Mouse (Mus musculus) cerebellum, adult 9-11 months (tissue): ENCODE results near the gene Kdm1b.

Source experiments
- DNase-seq: peaks from one replicate; pipeline ENCODE4 v3.0.0; 2022

The Kdm1b gene

DNA sequence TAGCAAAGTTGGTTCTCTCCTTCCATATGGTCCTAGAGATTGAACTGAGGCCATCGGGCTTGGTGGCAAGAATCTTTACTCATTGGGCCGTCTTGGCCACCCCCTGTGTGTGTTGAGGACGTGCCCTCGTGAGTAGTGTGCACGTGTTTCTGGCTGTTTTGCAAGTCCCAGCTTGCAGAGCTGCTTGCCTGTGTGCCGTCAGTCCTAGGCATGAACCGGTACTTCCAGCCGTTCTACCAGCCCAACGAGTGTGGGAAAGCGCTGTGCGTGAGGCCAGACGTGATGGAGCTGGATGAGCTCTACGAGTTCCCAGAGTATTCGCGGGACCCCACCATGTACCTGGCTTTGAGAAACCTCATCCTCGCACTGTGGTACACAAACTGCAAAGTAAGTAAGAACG lies 19.5 kb downstream of the Kdm1b start:
- no peak for DNase-seq

DNA sequence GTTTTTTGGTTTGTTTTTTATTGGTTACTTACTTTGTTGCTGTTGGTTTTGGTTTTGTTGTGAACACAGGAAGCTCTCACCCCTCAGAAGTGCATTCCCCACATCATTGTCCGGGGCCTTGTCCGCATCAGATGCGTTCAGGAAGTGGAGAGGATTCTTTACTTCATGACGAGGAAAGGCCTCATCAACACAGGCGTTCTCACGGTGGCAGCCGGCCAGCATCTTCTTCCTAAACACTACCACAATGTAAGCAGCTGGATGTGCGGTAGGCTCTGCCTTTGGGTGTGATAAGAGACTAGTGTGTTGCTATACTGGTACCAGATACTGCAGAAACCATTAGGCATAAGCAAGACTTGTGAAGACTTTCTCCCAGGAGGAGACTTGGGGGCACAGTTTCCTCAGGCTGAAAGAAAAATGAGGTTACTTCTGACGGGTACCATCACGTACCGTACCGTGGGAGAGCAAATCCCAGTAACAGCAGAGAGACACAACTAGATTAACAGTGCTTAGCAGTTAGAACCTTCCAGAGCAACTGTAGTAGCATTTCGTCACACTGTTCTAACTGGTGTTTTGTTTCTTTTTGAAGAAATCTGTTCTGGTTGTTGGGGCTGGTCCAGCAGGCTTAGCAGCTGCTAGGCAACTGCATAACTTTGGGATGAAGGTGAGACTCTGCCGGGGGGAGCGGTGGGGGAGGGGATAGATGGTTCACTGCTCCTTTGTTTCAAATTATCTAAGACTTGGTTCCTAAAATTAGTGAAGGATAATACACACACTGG lies 20.9 kb downstream of the Kdm1b start:
- no peak for DNase-seq

DNA sequence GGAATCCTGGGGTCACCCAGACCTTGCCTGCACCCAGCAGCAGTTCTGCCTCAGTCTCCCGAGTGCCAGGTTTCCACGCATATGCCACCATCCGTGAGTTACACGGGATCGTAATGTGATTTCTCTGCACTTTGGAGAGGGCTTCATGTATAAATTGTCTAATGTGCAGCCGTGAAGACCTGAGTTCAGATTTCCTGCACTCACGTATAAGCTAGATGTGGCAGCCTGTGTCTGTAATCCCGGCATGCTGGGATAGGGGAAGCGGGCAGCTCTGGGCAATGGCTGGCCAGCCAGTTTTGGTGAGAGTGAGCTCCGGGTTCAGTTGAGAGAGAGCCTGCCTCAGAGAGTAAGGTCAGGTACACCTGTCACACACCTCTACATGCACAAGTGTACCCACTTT lies 23.2 kb downstream of the Kdm1b start:
- DNase-seq: no peak

DNA sequence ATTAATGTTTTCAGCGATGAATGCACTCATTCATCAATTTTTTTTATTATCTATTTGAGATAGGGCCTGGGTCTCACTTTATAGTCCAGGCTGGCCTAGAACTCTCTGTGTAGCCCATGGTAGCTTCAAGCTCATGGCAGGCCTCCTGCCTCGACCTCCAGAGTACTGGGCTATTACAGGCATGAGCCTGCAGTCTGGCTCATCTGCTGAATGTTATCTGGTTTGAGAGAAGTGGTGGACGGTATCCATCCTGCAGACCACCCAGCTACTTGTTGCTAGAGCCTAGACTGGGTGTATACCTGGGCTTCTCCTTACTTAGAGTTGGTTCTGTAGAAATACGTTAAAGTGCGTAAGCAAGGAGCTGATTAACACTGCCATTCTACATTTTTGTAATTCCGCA lies 23.7 kb downstream of the Kdm1b start:
- no peak for DNase-seq

DNA sequence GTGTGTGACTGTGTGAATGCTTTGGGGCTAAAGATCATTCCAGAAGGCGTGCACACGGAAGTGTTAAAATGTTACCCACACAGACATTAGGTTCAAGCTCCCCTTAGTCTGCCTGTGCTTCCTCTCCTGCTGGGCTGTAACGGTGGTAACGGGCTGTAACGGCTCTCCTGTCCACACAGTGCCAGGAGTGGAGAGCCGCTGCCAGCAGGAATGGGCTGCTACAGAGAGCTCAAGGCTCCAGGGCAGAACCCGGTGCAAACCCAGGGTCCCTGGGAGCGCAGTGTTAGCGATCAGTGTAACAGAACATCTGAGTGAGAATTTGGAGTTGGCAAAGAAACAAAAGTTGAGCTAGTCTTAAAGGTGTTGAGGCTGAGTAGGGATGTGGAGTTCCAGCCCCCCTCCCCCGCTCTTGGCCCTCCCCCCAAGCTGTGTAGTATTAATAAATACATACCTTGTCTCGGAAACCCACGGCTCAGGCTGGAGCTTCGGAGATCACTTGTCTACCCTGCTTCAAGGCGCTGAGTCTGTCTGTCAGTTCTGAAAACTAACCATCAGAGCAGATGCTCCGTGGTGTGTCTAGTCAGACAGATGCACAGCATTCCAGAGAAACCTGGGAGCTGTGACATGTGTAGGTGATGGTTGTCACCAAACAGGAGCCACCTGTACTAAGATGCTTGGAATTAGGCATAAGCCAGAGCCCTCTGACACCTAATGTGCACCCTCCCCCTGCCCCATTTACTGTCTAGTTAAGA lies 27.2 kb downstream of the Kdm1b start:
- no peak for DNase-seq

DNA sequence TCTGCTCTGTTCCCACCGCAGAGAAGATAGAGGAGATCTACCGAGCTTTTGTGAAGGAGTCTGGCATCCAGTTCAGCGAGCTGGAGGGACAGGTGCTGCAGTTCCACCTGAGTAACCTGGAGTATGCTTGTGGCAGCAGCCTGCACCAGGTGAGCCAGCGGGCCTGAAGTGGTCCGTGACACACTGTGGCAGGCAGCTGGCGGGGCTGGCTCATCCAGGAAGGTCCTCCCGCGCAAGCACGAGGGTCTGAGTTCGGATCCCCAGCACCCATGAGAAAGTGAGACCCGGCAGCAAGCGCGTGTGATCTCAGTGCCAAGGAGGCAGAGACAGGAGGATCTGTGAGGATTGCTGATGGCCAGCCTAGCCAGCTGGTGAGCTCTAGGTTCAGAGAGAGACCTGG lies 28.6 kb downstream of the Kdm1b start:
- no peak for DNase-seq

DNA sequence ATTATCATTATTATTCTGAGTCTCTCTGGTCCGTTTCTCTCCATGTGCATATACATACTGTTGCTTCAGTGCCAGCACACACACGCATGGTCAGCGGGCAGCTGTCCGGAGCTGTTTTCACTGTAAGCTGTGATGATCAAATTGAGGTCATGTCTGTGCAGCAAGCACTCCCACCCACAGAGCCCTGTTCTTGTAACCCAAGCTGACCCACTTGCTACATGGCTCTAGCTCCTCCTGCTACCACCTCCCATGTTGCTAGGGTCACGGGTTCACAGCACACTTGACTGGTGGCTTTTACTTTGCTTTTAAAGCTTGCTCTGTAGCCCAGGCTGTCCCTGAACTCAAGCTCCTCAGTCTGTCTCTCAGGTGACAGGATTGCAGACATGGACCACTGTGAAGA lies 29.2 kb downstream of the Kdm1b start:
- no peak for DNase-seq

DNA sequence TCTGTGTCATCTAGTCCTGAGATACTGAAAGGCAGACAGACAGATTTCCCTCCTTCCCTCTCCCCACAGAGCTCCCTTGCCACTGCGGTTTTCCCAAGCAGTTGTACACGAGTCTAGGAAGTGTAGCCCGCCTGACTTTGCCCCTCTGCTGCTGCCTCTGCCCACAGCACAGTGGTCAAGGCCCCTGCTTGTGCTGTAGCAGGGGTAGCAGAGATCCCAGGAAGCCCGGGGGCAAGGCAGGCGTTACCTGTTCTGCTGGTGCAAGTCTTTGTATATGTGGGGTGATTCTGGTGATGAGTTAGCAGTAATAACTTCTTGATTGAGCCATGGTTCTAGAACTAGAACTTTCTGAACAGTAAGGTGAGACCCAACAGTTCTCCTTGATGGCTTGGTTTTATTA lies 32.9 kb downstream of the Kdm1b start:
- DNase-seq: no peak

DNA sequence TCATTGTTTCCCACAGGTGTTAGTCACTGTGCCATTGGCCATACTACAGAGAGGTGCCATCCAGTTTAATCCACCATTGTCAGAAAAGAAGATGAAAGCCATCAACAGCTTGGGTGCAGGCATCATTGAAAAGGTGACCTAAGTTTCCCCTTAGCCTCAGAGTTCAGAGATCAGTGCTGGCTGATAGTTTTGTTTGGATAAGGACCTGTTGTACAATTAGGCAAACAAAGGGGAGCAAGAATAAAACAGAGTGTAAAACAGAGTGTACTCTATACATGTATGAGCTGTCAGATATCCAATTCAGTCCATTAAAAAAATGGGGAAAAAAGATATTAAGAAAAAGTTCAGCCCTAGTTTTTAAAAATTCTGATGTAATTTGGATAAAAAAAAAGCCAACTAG lies 34.1 kb downstream of the Kdm1b start:
- DNase-seq: no peak

DNA sequence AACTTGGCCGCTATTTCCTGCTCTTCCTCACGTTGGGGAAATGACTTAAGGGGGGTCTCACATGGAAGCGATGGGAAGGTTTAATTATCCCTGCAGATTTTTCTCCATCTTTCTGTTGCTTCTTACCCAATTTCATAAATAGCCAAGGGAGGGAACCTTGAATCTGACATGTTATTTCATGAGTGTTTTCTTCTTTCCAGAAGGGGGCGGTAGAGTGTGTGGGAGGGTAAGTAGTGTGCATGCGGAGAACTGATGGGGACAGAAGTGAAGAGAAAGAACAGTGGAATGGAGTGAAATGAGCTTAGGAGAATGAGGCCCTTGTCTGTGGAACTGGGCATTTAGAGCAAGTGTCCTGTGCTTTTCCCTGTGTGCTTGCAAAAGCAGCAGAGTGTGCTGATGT lies 35.5 kb downstream of the Kdm1b start:
- no peak for DNase-seq

DNA sequence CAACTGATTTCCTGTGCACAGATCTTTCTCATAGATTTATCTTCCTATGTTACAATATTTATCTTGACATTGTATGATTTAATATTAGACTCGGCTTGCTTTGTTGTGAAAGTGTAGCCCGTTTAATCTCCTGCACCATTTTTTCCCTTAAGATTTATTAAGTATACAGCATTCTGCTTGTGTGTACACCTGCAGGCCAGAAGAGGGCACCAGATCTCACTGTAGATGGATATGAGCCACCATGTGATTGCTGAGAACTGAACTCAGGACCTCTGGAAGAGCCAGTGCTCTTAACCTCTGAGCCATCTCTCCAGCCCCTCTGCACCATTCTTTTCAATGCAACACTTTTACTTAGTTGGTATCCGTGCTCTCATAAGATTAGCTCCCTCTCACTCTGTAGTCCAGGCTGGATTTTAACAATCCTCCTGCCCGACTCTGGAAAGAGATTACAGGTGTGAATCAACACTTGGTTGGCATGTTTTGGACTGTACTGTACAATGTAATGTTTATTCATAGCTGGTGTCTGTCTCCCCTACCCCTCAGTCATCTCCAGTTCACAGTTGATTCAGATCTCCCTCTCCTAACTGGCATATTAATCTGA lies 37.7 kb downstream of the Kdm1b start:
- DNase-seq: no peak

DNA sequence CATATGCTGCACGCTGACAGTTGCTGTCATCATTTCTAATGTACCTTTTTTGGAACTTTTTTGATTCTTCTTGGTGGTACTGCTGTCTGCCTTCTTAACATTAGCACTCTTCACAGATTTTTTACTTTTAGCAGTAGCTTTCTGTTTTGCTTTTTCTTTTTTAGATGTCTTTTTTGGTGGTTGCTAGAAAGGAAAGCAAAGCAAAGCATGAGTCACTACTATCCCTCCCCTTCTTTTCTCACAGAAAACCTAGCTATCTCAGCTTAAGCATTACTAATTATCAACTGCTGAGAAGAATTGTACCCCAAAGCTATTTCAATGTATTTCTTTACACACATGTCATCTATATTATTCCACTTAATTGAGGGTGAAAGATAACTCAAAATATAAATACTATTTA lies 45.1 kb downstream of the Kdm1b start:
- no peak for DNase-seq

DNA sequence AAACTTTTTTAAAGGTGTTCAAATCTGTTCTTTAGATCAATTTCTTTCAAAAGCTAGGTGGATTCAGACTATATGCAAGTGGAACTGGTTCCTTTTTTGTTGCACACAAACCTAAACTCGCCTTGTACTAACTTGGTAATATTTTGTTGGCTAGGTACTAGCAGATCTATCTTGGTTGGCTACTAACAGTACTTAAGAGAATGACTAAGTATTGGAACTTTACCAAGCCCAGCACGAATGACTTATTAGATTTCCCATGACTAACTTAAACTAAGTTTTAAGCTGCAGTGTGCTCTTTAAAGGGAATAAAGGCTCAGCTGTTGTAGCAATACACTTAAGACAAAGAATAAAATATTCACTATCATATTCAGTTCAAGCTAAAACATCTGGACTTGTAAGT lies 46.0 kb downstream of the Kdm1b start:
- DNase-seq: no peak

DNA sequence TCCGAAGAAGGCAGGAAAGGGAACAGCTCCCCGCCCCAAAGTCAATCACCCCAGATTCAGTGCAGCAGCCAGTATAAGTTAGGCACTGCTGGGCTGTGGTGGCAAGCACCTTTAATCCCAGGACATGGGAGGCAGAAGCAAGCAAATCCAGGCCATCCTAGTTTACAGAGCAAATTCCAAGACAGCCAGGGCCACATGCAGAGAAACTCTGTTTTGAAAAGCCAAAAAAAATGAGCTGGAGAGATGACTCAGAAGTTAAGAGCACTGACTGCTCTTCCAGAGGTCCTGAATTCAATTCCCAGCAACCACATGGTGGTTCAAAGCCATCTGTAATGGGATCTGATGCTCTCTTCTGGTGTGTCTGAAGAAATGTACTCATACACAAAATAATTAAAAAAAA lies 50.5 kb downstream of the Kdm1b start:
- DNase-seq: no peak

DNA sequence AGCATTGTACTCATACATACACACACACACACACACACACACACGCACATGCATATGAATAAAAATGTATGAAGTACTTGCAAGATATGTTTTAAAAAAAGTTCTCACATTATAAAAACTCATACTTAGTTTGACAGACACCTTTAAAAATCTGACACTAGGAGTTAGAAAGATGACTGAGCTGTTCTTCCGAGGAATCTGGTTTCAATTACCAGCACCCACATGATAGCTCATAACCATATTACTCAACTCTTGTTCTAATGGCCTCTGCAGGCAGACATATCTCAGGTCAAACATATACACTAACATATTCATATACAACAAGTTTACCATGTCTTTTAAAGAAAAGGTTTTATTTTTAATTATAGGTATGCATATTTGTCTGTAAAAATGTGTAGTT lies 53.3 kb downstream of the Kdm1b start:
- DNase-seq: no peak

DNA sequence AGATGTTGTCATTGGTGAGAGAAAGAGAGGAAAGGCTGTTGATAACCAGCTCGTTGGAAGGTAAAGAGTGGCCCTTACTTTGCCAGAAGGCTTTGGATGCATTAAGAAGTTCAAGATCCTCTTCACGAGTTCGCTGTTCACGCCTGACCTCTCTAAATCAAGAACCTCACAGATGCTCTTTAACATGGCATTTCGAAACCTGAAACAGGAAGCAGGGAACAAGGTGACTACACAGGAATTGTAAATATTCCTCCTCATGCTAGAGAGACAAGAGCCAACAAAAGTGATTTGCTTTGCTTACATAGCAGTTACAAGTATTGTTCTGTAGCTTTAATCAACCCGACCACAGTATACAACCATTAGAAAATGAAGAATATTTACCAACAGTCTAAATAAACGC lies 56.0 kb downstream of the Kdm1b start:
- no peak for DNase-seq

DNA sequence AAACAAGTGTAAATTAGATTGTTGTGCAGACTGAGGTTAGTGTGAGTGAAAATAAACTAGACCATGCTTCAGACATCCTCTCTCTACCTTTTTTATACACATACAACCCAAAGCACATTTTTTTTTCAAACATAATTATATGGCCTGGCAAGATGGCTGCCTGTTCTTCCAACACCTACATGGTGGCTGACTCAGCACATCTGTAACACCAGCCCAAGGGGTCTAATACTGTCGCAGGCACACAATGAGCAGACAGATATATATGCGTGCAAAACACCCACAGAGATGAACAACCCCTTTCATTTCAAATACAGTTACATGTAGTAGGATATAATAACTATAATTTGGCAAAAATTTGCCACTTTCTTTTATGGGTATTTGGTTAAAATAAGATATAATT lies 57.3 kb downstream of the Kdm1b start:
- DNase-seq: no peak

DNA sequence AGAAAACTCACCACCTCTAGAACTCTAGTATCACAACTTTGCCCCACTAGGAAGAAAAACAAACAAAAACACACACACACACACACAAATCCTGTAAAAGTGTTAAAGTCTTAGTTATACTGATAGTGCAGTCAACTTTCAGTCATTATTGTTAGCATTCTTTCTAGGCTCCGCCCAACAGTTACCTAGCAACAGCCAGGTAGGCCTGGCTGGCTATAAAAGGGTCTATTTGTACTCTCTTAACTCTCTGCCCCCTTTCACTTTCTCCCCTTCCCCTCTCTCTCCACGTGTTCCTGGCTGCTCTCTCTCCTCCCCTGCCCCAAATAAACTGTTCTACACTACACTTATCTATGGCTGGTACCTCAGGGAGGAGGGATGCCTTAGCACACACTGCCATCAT lies 60.8 kb downstream of the Kdm1b start:
- no peak for DNase-seq

DNA sequence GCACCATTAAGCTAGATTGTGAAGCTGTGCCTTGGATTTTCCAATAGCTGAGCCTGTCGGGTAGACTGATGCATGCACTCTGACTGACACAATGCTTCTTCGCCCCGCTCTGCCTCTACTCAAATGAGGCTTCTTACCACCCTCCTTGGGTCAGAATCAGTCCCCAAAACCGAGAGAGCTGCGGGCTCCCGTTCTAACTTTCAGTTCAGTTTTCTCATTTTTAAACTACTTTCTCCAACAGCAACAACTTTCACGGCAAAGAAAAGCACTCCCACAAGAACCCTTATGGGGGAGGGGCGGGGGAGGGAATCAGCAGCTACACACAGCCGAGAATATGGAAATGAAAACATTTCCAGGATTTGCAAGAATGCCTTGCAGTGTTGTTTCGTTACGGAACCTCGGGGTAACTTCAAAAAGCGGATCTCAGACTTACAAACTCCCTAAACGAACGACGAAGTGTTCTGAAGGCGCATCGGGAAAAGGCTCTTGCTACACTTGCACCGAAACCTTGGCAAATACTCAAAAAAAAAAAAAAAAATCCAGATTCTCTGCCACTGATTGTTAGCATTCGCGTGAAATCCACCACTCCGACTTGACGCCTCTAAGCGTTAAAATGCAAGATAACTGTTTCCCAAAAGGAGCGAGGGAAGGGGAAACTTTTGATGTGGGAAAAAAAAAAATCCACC lies 61.7 kb downstream of the Kdm1b start:
- peak; percentile 26 for DNase-seq

DNA sequence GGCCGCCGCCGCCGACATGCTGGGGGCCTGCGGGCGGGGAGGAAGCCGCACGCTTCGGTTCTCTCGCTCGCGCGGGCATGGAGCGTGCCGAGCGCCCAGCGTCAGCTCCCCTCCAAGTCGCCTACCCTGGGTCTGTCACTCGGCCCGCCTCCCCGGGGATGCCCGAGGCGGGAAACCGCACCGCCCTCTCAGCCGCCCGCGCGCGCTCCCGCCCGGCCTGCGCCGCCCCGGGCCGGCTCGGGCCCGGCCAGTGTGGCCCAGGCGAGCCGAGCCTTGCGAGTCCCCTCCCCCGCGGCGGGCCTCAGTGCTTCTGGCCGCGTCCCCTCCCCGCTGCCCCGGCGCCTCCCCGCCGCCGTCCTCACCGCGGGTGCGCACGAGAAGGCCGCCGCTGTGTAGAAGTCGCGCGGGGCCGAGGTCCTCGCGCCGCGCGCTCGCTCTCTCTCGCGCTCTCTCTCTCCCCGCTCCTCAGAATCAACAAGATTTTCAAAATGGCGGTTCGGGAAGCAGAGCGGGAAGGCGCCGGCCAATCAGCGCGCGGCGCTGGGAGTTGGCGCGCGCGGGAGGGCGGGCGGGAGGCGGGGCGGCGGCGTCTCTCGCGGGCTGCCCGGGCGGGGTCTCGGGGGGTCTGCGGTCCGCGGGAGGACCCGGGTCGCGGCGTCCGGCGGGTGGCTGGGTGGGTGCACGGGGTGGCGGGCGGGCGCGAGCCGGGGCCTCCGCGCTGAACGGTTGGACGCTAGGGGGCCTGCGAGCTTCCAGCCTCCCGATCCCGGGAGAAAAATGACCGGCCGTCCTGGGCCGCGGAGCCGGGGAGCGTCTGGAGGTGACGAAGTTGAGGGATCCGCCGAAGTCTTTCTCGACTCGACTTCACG lies 62.6 kb downstream of the Kdm1b start, which contains the start of gene Dek:
TSS of gene Dek (minus strand) at position 491 of the 869 bp plus-strand sequence.
- peak; percentile 84 for DNase-seq

DNA sequence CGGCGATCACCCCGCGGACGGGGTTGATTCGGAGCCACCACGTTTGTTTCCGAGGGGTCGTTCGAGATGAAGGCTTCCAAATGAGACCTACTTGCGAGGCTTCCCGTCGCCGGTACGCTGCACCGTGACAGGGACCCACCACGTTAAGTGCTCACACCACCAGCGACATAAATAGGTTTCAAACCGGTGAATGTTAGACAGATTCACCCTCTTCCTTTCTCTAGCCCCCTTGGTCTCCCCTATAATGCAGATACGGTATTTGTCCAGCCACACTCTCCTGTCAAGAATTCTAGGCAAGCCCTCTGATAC lies 63.2 kb downstream of the Kdm1b start:
- DNase-seq: no peak

DNA sequence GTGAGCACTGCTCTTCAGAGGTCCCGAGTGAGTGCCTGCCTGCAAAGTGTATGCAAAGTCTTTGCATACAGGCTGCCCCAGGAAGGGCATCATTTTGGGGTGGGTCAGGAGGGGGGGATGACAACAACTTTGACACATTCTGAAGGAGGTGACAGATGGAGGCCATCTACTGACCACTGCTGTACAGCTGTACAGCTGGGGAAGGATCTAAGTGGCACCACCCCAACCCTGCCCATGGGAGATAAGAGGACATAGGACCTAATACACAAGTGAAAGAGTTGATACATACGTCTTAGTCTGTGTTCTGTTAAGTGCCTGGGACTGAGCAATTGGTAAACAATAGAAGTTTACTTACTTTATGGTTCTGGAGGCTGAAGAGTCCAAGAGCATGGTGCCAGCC lies 65.9 kb downstream of the Kdm1b start:
- no peak for DNase-seq

DNA sequence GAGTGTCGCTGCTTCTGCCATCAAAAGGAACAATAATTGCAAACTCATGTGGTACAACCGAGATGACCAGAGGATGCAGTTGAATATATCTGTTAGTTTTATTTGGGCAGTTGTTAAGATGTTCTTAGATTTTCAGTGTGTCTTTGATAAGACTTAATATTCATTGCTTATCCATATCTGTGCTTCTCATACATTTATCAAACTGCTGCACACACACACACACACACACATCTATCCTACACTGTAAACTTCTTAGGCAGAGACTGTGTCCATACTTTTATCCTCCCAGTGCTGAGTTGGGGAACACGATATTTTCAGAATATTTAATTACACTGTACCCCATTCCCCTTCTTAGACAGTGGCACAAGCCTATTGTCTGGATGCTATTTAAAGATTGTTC lies 67.9 kb downstream of the Kdm1b start:
- no peak for DNase-seq
